Mouse (Mus musculus) brown adipose tissue, adult 24 weeks (tissue): ENCODE results near the gene Pcsk5. TPM values are rescaled to one million over a fixed set of nuclear protein-coding genes. Genes with fewer than 3 reads are reported as not detected.

Source experiments
- H3K27ac ChIP-seq: fragments of 200-500 bp; replicated peaks from 2 replicates; pipeline ENCODE4 v1.5.1; 2012; ENCODE audit warnings: low read depth, mild to moderate bottlenecking, low read length
- H3K4me1 ChIP-seq: fragments of 200-500 bp; 2 replicates; pipeline ENCODE4 v1.6.1; 2012; ENCODE audit warnings: low read length, mixed read lengths; ENCODE audit not compliant: control insufficient read depth, insufficient read depth, insufficient read length
- H3K4me3 ChIP-seq: fragments of 200-500 bp; 2 replicates; pipeline ENCODE4 v1.5.1; 2012; ENCODE audit warnings: low read depth, mild to moderate bottlenecking, low read length, moderate library complexity; ENCODE audit not compliant: insufficient read depth
- polyA plus RNA-seq: library from polyadenylated mRNA; stranded (reverse); fragments of >200 nt; gene quantifications from 2 replicates; pipeline ENCODE4 v1.2.4, GENCODE M21; 2012; ENCODE audit not compliant: missing spikeins, insufficient read depth, insufficient read length

Gene Pcsk5
- polyA plus RNA-seq, 1 experiment: 1.7 TPM

DNA sequence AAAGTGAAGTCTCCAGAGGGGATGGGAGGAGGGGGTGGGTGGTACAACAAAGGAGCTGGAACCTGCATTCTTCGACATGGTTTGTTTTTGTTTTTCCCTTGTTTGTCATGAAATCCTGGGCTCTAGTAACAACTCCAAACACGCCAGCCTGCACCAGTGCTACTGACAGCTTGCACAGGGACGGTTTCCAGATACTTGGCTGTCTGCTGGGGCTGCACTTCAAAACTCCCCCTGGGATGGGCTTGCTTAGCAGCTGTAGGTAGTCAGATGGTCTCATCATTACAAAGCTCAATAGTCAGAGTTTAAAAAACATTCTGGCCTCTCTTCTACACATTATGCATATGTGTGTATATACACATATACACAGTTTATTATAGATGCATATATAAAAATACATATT, 234.1 kb downstream of the Pcsk5 start:
- H3K4me3 ChIP-seq: no peak overlapping the region

GRCm38 (mm10) chr19:17600347-17600746, 237.1 kb downstream of the Pcsk5 start:
- no peak overlapping the region for H3K27ac ChIP-seq
- no peak overlapping the region for H3K4me3 ChIP-seq
- 0 out of 2 replicates have a peak, but pooled peaks cover 2% of the 10 kb centered on the region for H3K4me1 ChIP-seq

More for the DNA sequence above, 234.1 kb downstream of the Pcsk5 start:
- no peak overlapping the region for H3K27ac ChIP-seq
- H3K4me1 ChIP-seq: 0 out of 2 replicates have a peak, but pooled peaks cover 2% of the 10 kb centered on the region

DNA sequence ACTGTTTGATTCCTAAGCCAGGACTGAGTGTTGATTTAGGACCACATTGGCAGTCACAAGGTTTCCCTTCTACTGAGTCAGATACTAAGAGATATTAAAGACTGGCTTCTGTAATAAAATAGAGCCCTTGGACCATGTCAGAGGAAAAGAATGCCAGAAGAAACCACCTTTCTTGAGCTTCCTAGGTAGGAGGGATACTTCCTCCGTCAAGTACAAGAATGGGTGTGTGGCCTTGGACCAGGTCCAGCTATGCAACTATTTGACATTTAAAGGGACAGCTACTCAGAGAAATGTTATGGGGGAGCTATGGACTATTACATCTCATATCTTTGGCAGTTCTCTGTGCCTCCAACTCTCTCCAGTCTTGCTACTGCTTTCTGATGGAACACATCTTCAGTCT, 244.6 kb downstream of the Pcsk5 start:
- Histone ChIP-seq H3K4me3 (no peak overlapping the region), H3K4me1 (peaks cover 8% of the 10 kb centered on the region; the same call in 1 of the 2 replicates), H3K27ac (no peak overlapping the region)

DNA sequence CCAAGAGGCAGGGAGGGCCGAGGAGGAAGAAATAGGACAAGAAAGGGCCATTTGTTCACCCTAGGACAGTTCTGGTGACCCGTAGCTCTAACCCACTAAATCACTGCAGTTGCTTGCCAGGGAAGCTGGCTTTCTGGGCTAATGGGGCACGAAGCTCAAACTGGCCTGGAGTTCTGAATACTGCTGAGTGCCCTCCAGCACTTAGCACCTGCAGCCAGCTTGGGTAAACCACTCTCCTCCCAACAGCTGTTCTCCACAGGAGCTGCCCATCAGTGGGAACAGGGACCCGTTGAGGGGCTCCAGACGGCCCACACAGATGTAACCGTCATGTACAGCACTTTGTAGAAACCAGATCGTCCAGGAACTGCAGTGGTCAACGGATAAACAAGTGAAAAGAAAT, 246.1 kb downstream of the Pcsk5 start:
- no peak overlapping the region for H3K4me3 ChIP-seq
- H3K4me1 ChIP-seq: peaks cover 8% of the 10 kb centered on the region; the same call in 1 of the 2 replicates
- H3K27ac ChIP-seq: 0 out of 2 replicates have a peak overlapping the region, but pooled peaks have one; percentile 45

- no peak overlapping the region for H3K27ac ChIP-seq
- H3K4me1 ChIP-seq: peaks cover 8% of the 10 kb centered on the region; the same call in 1 of the 2 replicates
- H3K4me3 ChIP-seq: no peak overlapping the region
Observed at GRCm38 (mm10) chr19:17590314-17590713, 247.1 kb downstream of the Pcsk5 start.

DNA sequence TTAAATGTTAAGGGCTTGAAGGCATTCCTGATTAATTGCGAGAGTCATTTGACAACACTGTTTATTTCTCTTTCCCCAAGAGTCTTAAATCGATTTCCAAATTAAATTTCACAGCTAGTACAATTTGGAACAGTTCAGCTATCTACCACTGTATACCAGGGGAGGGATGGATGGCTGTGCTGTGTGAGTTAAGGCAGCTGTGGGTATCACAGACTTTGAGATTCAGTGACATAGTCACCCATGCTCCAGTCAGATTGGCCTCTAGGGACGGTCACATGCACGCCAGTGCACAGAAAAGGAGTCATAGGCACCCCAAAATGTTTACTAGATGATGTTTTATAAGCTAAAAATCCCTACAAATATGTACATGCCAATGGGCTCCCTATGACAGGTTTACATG, 260.0 kb downstream of the Pcsk5 start:
- H3K4me1 ChIP-seq: no peaks in the 10 kb centered on the region
- H3K4me3 ChIP-seq: no peak overlapping the region
- H3K27ac ChIP-seq: no peak overlapping the region

- Histone ChIP-seq H3K4me1 (no peaks in the 10 kb centered on the region), H3K4me3 (no peak overlapping the region), H3K27ac (no peak overlapping the region)
Observed at GRCm38 (mm10) chr19:17574564-17574963, 262.9 kb downstream of the Pcsk5 start.

DNA sequence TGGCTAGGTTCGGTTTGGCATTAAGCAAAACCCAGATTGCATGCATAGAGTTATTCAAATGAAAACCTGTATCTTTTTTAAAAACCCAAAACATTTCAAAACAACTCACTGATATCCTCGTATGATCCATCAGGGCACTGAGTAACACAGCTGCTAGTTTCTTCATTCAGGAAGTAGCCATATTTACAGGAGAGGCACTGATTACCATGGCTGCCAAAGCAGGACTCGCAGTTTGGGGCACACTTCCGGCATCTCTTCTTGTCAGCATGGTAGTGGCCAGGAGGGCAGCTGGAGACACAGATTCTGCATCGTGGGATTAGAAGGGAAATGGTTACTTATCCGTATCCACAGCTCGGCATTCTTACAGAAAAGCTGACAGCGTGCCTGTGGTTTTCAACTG, 265.1 kb downstream of the Pcsk5 start:
- no peaks in the 10 kb centered on the region for H3K4me1 ChIP-seq
- H3K4me3 ChIP-seq: no peak overlapping the region
- H3K27ac ChIP-seq: no peak overlapping the region

DNA sequence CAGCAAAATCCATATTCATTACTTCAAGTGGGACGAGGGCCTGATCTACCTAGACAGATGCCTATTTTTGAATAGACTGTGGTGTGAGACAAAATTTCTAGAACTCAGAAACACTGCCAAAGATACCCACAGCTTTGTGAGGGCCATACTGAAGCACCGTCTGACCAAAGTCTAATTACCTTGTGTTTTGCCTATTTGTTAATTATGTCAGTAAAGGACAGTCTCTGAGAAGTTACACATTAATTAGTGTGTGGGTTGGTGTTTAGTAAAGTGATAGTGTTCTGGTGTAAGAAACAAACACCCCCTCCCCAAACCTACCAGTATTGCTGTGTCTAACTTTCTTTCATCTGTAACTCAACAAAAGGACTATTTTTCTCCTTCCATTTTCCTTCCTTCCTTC, 266.5 kb downstream of the Pcsk5 start:
- no peaks in the 10 kb centered on the region for H3K4me1 ChIP-seq
- H3K27ac ChIP-seq: no peak overlapping the region
- H3K4me3 ChIP-seq: no peak overlapping the region

DNA sequence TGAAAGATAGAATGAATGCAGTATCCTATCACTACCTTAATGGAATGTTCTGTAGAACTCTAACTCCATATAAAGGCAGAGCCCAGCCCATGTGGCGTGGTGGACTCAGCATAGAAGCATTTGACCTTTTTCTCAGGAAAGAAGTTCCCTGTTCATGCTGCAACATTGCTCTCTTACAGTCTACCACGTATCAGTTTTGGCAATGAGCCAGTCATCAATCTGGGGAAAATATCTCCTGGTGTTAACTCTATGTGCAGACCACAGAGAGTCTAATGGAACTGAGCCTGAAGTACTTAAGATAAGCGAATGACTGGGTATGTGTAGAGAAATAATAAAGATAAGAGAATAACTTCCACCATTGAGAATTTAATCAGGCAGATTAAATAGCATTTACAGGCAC, 270.2 kb downstream of the Pcsk5 start:
- Histone ChIP-seq H3K4me1 (no peaks in the 10 kb centered on the region), H3K4me3 (no peak overlapping the region), H3K27ac (no peak overlapping the region)

DNA sequence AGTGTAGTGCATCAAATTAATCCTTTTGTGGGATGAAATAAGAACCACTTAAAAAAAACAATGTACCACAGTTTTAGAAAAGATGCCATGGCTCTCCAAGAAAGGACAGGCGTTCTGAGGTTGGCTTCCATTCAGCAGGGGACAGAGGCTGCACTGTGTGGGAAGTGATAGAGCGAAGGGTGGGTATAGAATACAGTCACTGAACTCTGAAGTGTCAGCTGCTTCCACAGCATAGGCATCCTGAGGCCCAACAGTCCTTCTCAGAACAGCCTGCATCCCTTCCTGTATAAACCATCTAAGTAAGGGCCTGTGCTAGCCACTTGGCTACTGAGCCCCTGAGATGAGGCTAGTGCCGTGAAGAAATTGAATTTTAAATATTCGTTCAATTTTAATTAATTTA, 271.3 kb downstream of the Pcsk5 start:
- Histone ChIP-seq H3K4me1 (no peaks in the 10 kb centered on the region), H3K4me3 (no peak overlapping the region), H3K27ac (no peak overlapping the region)

GRCm38 (mm10) chr19:17558764-17559163, 278.7 kb downstream of the Pcsk5 start:
- H3K4me3 ChIP-seq: no peak overlapping the region
- H3K27ac ChIP-seq: no peak overlapping the region
- no peaks in the 10 kb centered on the region for H3K4me1 ChIP-seq

GRCm38 (mm10) chr19:17555159-17555558, 282.3 kb downstream of the Pcsk5 start:
- Histone ChIP-seq H3K4me1 (no peaks in the 10 kb centered on the region), H3K4me3 (no peak overlapping the region), H3K27ac (no peak overlapping the region)

- Histone ChIP-seq H3K4me3 (no peak overlapping the region), H3K27ac (no peak overlapping the region)
Observed at GRCm38 (mm10) chr19:17554571-17554970, 282.9 kb downstream of the Pcsk5 start.

GRCm38 (mm10) chr19:17553396-17554100, 283.9 kb downstream of the Pcsk5 start:
- Histone ChIP-seq H3K4me1 (no peaks in the 10 kb centered on the region), H3K4me3 (no peak overlapping the region), H3K27ac (no peak overlapping the region)

More at GRCm38 (mm10) chr19:17554571-17554970, 282.9 kb downstream of the Pcsk5 start:
- H3K4me1 ChIP-seq: no peaks in the 10 kb centered on the region
